ENCODE assay signal across 11 mouse cellular contexts in genomic region chr2:4817678-4818077, GRCm38 (mm10).
DNase-seq lines count a peak whose midpoint lies in the region; ATAC-seq and TF ChIP-seq lines count a peak whose summit lies in the region.
"Had no signal": no experiment of that assay in that cellular context is flagged by ENCODE, and none has a peak within 500 bp of the region (broad histone marks: within the 10 kb centered on the region; RNA-seq: fewer than 3 reads in every experiment).

No protein-coding gene starts in this region.

- H3K4me2 ChIP-seq in lung, embryonic 14.5 days = peak overlapping the region; percentile 15; the same call in 1 of the 2 replicates
- no peak overlapping the region for H3K4me2 ChIP-seq in lung, postnatal 0 days (replicated peaks; ENCODE audit: low read depth, low read length)
- H3K4me2 ChIP-seq in limb, embryonic 13.5 days (replicated peaks) = peak overlapping the region; percentile 46

- TF ChIP-seq EP300 in lung, postnatal 0 days (IDR thresholded peaks at IDR 0.05) = no peak

- no peaks in the 10 kb centered on the region for H3K27me3 ChIP-seq in lung, embryonic 14.5 days (ENCODE audit: insufficient read depth, low read length)
- no peaks in the 10 kb centered on the region for H3K27me3 ChIP-seq in lung, postnatal 0 days (replicated peaks; ENCODE audit: insufficient read depth, low read length)
- H3K27me3 ChIP-seq in limb, embryonic 13.5 days = 0 out of 2 replicates have a peak, but pooled peaks cover 5% of the 10 kb centered on the region

- 1% methylated on average over 10 of the region's 10 CpGs for WGBS in lung, embryonic 14.5 days
- 6% methylated on average over 10 of the region's 10 CpGs for WGBS in lung, postnatal 0 days
- 8% methylated on average over 10 of the region's 10 CpGs for WGBS in limb, embryonic 13.5 days

- no peak overlapping the region for H3K9ac ChIP-seq in lung, embryonic 14.5 days
- no peak overlapping the region for H3K9ac ChIP-seq in lung, postnatal 0 days (replicated peaks; ENCODE audit: low read depth)
- no peak overlapping the region; the same call in 1 of the 2 replicates for H3K9ac ChIP-seq in limb, embryonic 13.5 days

- H3K36me3 ChIP-seq in lung, embryonic 14.5 days (ENCODE audit: insufficient read depth) = no peaks in the 10 kb centered on the region
- no peaks in the 10 kb centered on the region for H3K36me3 ChIP-seq in lung, postnatal 0 days (ENCODE audit: insufficient read depth, low read length)
- no peaks in the 10 kb centered on the region for H3K36me3 ChIP-seq in limb, embryonic 13.5 days

- ATAC-seq in lung, embryonic 14.5 days (ENCODE audit: insufficient read depth) = peak; percentile 35; the same call in 1 of the 2 replicates
- no peak for ATAC-seq in lung, postnatal 0 days
- no peak for ATAC-seq in limb, embryonic 13.5 days (ENCODE audit: low FRiP score, low read depth)
- ATAC-seq: intestine, embryonic 16.5 days had no signal

- H3K4me1 ChIP-seq in lung, embryonic 14.5 days (ENCODE audit: insufficient read depth) = no peaks in the 10 kb centered on the region
- H3K4me1 ChIP-seq in lung, postnatal 0 days (ENCODE audit: insufficient read depth, low read depth, low read length) = no peaks in the 10 kb centered on the region
- peaks cover 7% of the 10 kb centered on the region for H3K4me1 ChIP-seq in limb, embryonic 13.5 days

- no peak overlapping the region for H3K4me3 ChIP-seq in lung, embryonic 14.5 days (ENCODE audit: low read depth, low read length)
- no peak overlapping the region for H3K4me3 ChIP-seq in lung, postnatal 0 days (ENCODE audit: low read depth, low read length)
- no peak overlapping the region for H3K4me3 ChIP-seq in limb, embryonic 13.5 days

- H3K27ac ChIP-seq in lung, embryonic 14.5 days (ENCODE audit: low read depth) = no peak overlapping the region
- no peak overlapping the region for H3K27ac ChIP-seq in lung, postnatal 0 days (ENCODE audit: low read length)
- H3K27ac ChIP-seq in limb, embryonic 13.5 days = no peak overlapping the region

- H3K9me3 ChIP-seq in lung, embryonic 14.5 days (ENCODE audit: low read depth, low read length) = no peaks in the 10 kb centered on the region
- H3K9me3 ChIP-seq in lung, postnatal 0 days (ENCODE audit: low read length) = no peaks in the 10 kb centered on the region
- H3K9me3 ChIP-seq in limb, embryonic 13.5 days = no peaks in the 10 kb centered on the region

- no peak for TF ChIP-seq CTCF in lung, embryonic 14.5 days (IDR thresholded peaks at IDR 0.05; ENCODE audit: low read depth)
- no peak for TF ChIP-seq CTCF in lung, postnatal 0 days (IDR thresholded peaks at IDR 0.05)

- peak; percentile 21 for DNase-seq in embryo, embryonic 11 days
- no peak for DNase-seq in embryo, embryonic 10 days (ENCODE audit: low spot score)
- DNase-seq in lung, embryonic 14.5 days = no peak
- no peak for DNase-seq in lung, postnatal 0 days (ENCODE audit: low spot score)
- DNase-seq in retina, embryonic 14.5 days (ENCODE audit: low spot score) = peak; percentile 17
- no peak for DNase-seq in urinary bladder, postnatal 4 days (ENCODE audit: low spot score in 2 of 2)
- no peak for DNase-seq in c-Kit-positive CD71-positive TER-119-positive erythroid progenitor cells, embryonic 14.5 days (ENCODE audit: low spot score)
- DNase-seq: liver; right cerebral cortex, postnatal 4 days had no signal

Comparison
In these comparisons a context has a peak if more than half of its experiments do, and no peak if none do; other contexts are left out.
1. DNase-seq: peak in embryo, embryonic 11 days (single experiment) and retina, embryonic 14.5 days (single experiment); none in embryo, embryonic 10 days (single experiment), lung, embryonic 14.5 days (single experiment), lung, postnatal 0 days (single experiment), urinary bladder, postnatal 4 days (0 of 2) and c-Kit-positive CD71-positive TER-119-positive erythroid progenitor cells, embryonic 14.5 days (single experiment).